Mouse (Mus musculus) liver, embryonic 14.5 days (tissue): ENCODE results near the gene Atp8a2.

Source experiments
- CTCF ChIP-seq: IDR thresholded peaks from 2 replicates; pipeline ENCODE4 v1.5.1; 2016; ENCODE audit warnings: antibody characterized with exemption, low read depth, control low read depth
- EP300 ChIP-seq: IDR thresholded peaks from 2 replicates; pipeline ENCODE4 v1.6.1; 2016; ENCODE audit warnings: antibody characterized with exemption, low read depth

- TF ChIP-seq EP300, result no peak
- TF ChIP-seq CTCF, result no peak
These were observed 590.0 kb downstream of the Atp8a2 start for GRCm38 (mm10) chr14:59607021-59607420.
